Mouse (Mus musculus) cortical plate, adult 2 months (tissue): Measurements from ENCODE around the gene Gm21974. TPM values are rescaled to one million over a fixed set of nuclear protein-coding genes. Genes with fewer than 3 reads are reported as not detected.

Source experiments
- H3K27ac ChIP-seq: fragments of 200-500 bp; 2 replicates; pipeline ENCODE4 v1.5.1; 2012; ENCODE audit warnings: low read length, control low read depth, inconsistent platforms; ENCODE audit not compliant: insufficient read depth
- H3K4me1 ChIP-seq: fragments of 200-500 bp; 2 replicates; pipeline ENCODE4 v1.6.1; 2011; ENCODE audit warnings: low read length; ENCODE audit not compliant: control insufficient read depth, insufficient read depth
- H3K4me3 ChIP-seq: fragments of 200-500 bp; 2 replicates; pipeline ENCODE4 v1.5.1; 2011; ENCODE audit warnings: mild to moderate bottlenecking, low read length, control low read depth; ENCODE audit not compliant: insufficient read depth
- CTCF ChIP-seq: fragments of 200-500 bp; IDR thresholded peaks from 2 replicates; pipeline ENCODE4 v1.5.1; 2011; ENCODE audit warnings: mild to moderate bottlenecking, control low read depth, low read length; ENCODE audit not compliant: insufficient read depth; ENCODE audit errors: extremely low read depth
- POLR2A ChIP-seq: fragments of 200-500 bp; IDR thresholded peaks from 2 replicates; pipeline ENCODE4 v1.6.1; 2011; ENCODE audit warnings: mild to moderate bottlenecking, low read length, control low read depth; ENCODE audit not compliant: insufficient read depth; ENCODE audit errors: extremely low read depth
- polyA plus RNA-seq: library from polyadenylated mRNA; depleted of rRNA; stranded (reverse); fragments of >200 nt; gene quantifications from 2 replicates; pipeline ENCODE4 v1.2.3, GENCODE M21; 2012

The Gm21974 gene
- polyA plus RNA-seq, 1 experiment: not detected

GRCm38 (mm10) chr7:127919290-127919689 lies 24.0 kb upstream of the Gm21974 start:
- peak; percentile 19; the same call in 1 of the 2 replicates for TF ChIP-seq CTCF
- no peak for TF ChIP-seq POLR2A
- Histone ChIP-seq H3K4me3 (no peak overlapping the region), H3K27ac (no peak overlapping the region), H3K4me1 (no peaks in the 10 kb centered on the region)

GRCm38 (mm10) chr7:127918203-127918602 lies 22.9 kb upstream of the Gm21974 start:
- Histone ChIP-seq H3K27ac (no peak overlapping the region), H3K4me3 (no peak overlapping the region), H3K4me1 (no peaks in the 10 kb centered on the region)
- TF ChIP-seq CTCF (peak; percentile 25; the same call in 1 of the 2 replicates), POLR2A (no peak)

GRCm38 (mm10) chr7:127915293-127915692 lies 20.0 kb upstream of the Gm21974 start:
- Histone ChIP-seq H3K4me3 (no peak overlapping the region), H3K27ac (no peak overlapping the region), H3K4me1 (no peaks in the 10 kb centered on the region)
- no peak for TF ChIP-seq CTCF
- TF ChIP-seq POLR2A: no peak

- Histone ChIP-seq H3K4me1 (no peaks in the 10 kb centered on the region), H3K27ac (no peak overlapping the region), H3K4me3 (peak overlapping the region; percentile 39)
- TF ChIP-seq POLR2A: no peak
- no peak for TF ChIP-seq CTCF
Observed at GRCm38 (mm10) chr7:127912938-127913337, 17.7 kb upstream of the Gm21974 start.

GRCm38 (mm10) chr7:127912190-127912871 lies 17.1 kb upstream of the Gm21974 start, which contains the start of gene Kat8:
TSS of gene Kat8 (plus strand) at chr7:127912516.
- H3K27ac ChIP-seq: peak within 1 kb of the TSS; percentile 85
- no peaks in the 10 kb centered on the region for H3K4me1 ChIP-seq
- H3K4me3 ChIP-seq: peak within 1 kb of the TSS; percentile 39
- TF ChIP-seq POLR2A (peak; percentile 89), CTCF (no peak)

- 0 out of 2 replicates have a peak, but pooled peaks cover 4% of the 10 kb centered on the region for H3K4me1 ChIP-seq
- no peak overlapping the region for H3K27ac ChIP-seq
- TF ChIP-seq CTCF (no peak), POLR2A (no peak)
- no peak overlapping the region for H3K4me3 ChIP-seq
Observed at GRCm38 (mm10) chr7:127908656-127909055, 13.4 kb upstream of the Gm21974 start.

GRCm38 (mm10) chr7:127907939-127908338 lies 12.7 kb upstream of the Gm21974 start:
- Histone ChIP-seq H3K4me1 (0 out of 2 replicates have a peak, but pooled peaks cover 4% of the 10 kb centered on the region), H3K4me3 (no peak overlapping the region), H3K27ac (no peak overlapping the region)
- TF ChIP-seq CTCF (no peak), POLR2A (no peak)

- TF ChIP-seq CTCF: no peak
- TF ChIP-seq POLR2A: peak; percentile 64
- H3K4me1 ChIP-seq: 0 out of 2 replicates have a peak, but pooled peaks cover 4% of the 10 kb centered on the region
Observed at GRCm38 (mm10) chr7:127903971-127904796, 8.9 kb upstream of the Gm21974 start, which contains the start of gene Bckdk. TSS of gene Bckdk (plus strand) at chr7:127904082.

GRCm38 (mm10) chr7:127901772-127902171 lies 6.5 kb upstream of the Gm21974 start:
- Histone ChIP-seq H3K27ac (no peak overlapping the region), H3K4me3 (no peak overlapping the region), H3K4me1 (0 out of 2 replicates have a peak, but pooled peaks cover 4% of the 10 kb centered on the region)
- TF ChIP-seq CTCF: no peak
- TF ChIP-seq POLR2A: no peak

More at GRCm38 (mm10) chr7:127903971-127904796, 8.9 kb upstream of the Gm21974 start, which contains the start of gene Bckdk:
- peak within 1 kb of the TSS; percentile 78 for H3K4me3 ChIP-seq
- peak within 1 kb of the TSS; percentile 61; the same call in 1 of the 2 replicates for H3K27ac ChIP-seq

- Histone ChIP-seq H3K4me1 (0 out of 2 replicates have a peak, but pooled peaks cover 3% of the 10 kb centered on the region), H3K4me3 (no peak overlapping the region), H3K27ac (no peak overlapping the region)
- TF ChIP-seq POLR2A: no peak
- no peak for TF ChIP-seq CTCF
Observed at GRCm38 (mm10) chr7:127899997-127900396, 4.7 kb upstream of the Gm21974 start.
